Mouse (Mus musculus): Measurements from ENCODE around the gene Vps8. TPM values are rescaled to one million over a fixed set of nuclear protein-coding genes. Genes with fewer than 3 reads are reported as not detected.

Vps8 gene
- polyA plus RNA-seq, 1 experiment from 2014 or later: 33.1 TPM

DNA sequence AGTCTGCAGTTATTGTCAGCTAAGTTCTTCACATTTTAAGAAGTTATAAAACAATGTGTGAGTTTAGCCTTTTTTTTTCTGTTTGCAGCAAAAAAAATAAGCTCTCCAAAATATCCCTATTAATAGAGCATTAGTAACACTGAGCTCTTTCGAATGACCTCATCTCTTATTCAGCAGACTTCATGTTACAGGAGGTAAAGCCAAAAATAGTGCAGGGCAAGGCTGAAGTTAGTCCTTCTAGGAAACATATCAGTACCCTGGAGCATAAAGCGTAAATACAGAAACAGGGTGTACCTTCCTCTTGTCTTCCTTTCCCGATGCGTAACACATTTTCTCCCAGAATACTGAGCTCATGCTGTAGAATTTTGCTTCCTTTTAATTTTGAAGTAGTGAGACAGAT is 76.1 kb downstream of the Vps8 start:
- Histone ChIP-seq H3K27me3 (replicated peaks; ENCODE audit: control insufficient read depth, insufficient read depth, low read length) (no peaks in the 10 kb centered on the region), H3K27ac (ENCODE audit: low read depth, low read length) (no peak overlapping the region), H3K36me3 (ENCODE audit: control insufficient read depth, insufficient read depth, low read length) (peaks cover 4% of the 10 kb centered on the region; the same call in 1 of the 2 replicates), H3K4me3 (ENCODE audit: low read length) (no peak overlapping the region), H3K9me3 (ENCODE audit: control insufficient read depth, low read length) (no peaks in the 10 kb centered on the region), H3K4me2 (ENCODE audit: low read length) (no peak overlapping the region), H3K4me1 (ENCODE audit: control insufficient read depth, insufficient read depth, low read depth, low read length) (no peaks in the 10 kb centered on the region), H3K9ac (ENCODE audit: low read depth, low read length) (no peak overlapping the region)
- no peak for ATAC-seq
- WGBS: 90% methylated on average over 4 of the region's 4 CpGs

DNA sequence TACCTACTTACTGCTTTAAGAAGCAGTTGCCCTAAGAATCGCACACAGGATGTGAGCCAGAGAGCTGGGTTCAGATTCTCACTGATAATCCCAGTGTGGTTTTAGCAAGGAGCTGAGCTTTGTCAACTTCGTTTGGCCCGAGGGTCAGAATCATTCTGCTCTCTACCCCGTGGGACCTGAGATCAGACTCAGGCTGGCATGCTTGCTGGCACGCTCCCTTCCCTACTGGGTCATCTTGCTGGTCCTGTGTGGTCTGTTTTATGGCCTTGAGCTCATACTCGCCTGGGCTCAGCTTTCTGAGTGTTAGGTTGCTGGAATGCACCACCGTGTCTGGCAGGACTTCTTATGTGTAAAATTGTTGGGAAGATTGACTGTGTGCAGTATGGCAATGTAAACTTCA is 76.7 kb downstream of the Vps8 start:
- H3K9me3 ChIP-seq (ENCODE audit: control insufficient read depth, low read length): no peaks in the 10 kb centered on the region
- 75% methylated on average over 7 of the region's 7 CpGs for WGBS
- no peak overlapping the region for H3K27ac ChIP-seq (ENCODE audit: low read depth, low read length)
- no peak for ATAC-seq
- no peaks in the 10 kb centered on the region for H3K27me3 ChIP-seq (replicated peaks; ENCODE audit: control insufficient read depth, insufficient read depth, low read length)
- no peaks in the 10 kb centered on the region for H3K4me1 ChIP-seq (ENCODE audit: control insufficient read depth, insufficient read depth, low read depth, low read length)
- H3K36me3 ChIP-seq (ENCODE audit: control insufficient read depth, insufficient read depth, low read length): peaks cover 4% of the 10 kb centered on the region; the same call in 1 of the 2 replicates
- H3K9ac ChIP-seq (ENCODE audit: low read depth, low read length): no peak overlapping the region
- H3K4me2 ChIP-seq (ENCODE audit: low read length): no peak overlapping the region
- H3K4me3 ChIP-seq (ENCODE audit: low read length): no peak overlapping the region

DNA sequence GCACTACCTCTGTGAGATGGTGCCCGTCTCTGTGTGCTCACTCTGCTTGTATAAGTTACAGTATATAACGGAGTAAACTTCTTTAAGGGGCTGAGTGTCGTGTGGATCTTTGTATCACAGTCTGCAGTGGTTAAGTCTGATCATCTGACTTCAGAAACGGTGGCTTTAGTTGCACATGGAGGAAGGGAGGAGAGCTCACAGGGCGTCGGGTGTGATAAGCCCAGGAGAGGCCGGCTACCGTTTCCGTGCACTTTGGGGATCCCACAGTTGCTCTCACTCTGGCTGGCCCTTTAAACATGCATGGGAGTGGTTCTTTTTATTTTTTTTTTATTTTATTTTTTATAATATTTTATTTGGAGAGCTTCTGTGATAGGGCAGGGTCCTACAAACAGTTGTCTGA is 95.9 kb downstream of the Vps8 start:
- H3K4me2 ChIP-seq (ENCODE audit: low read length): no peak overlapping the region
- no peak overlapping the region for H3K27ac ChIP-seq (ENCODE audit: low read depth, low read length)
- no peaks in the 10 kb centered on the region for H3K9me3 ChIP-seq (ENCODE audit: control insufficient read depth, low read length)
- WGBS: 93% methylated on average over 9 of the region's 9 CpGs
- no peak overlapping the region for H3K4me3 ChIP-seq (ENCODE audit: low read length)
- H3K4me1 ChIP-seq (ENCODE audit: control insufficient read depth, insufficient read depth, low read depth, low read length): no peaks in the 10 kb centered on the region
- ATAC-seq: no peak
- H3K36me3 ChIP-seq (ENCODE audit: control insufficient read depth, insufficient read depth, low read length): peaks cover 3% of the 10 kb centered on the region; the same call in 1 of the 2 replicates
- no peak overlapping the region for H3K9ac ChIP-seq (ENCODE audit: low read depth, low read length)
- no peaks in the 10 kb centered on the region for H3K27me3 ChIP-seq (replicated peaks; ENCODE audit: control insufficient read depth, insufficient read depth, low read length)

DNA sequence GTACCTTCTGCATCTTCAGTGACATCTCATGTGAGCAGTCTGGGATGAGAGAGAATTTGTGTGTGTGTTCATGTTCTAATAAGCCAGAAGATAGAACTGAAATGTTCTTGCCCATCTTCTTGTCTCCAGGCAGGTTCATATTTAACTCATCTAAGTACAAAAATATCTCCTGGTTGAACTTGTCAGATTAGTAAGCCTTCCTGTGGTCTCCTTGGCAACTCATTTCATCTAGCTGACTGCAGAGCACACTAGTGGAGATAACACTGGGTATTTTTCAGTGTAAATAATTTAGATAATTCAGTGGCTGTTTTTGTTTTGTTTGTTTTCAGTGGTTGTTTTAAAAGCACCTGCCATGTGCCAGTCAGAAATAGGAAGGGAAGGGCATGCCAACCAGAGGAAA is 96.9 kb downstream of the Vps8 start:
- no peak for ATAC-seq
- Histone ChIP-seq H3K27me3 (replicated peaks; ENCODE audit: control insufficient read depth, insufficient read depth, low read length) (no peaks in the 10 kb centered on the region), H3K4me1 (ENCODE audit: control insufficient read depth, insufficient read depth, low read depth, low read length) (no peaks in the 10 kb centered on the region), H3K27ac (ENCODE audit: low read depth, low read length) (no peak overlapping the region), H3K4me2 (ENCODE audit: low read length) (no peak overlapping the region), H3K4me3 (ENCODE audit: low read length) (no peak overlapping the region), H3K9ac (ENCODE audit: low read depth, low read length) (no peak overlapping the region), H3K36me3 (ENCODE audit: control insufficient read depth, insufficient read depth, low read length) (peaks cover 3% of the 10 kb centered on the region; the same call in 1 of the 2 replicates), H3K9me3 (ENCODE audit: control insufficient read depth, low read length) (no peaks in the 10 kb centered on the region)

DNA sequence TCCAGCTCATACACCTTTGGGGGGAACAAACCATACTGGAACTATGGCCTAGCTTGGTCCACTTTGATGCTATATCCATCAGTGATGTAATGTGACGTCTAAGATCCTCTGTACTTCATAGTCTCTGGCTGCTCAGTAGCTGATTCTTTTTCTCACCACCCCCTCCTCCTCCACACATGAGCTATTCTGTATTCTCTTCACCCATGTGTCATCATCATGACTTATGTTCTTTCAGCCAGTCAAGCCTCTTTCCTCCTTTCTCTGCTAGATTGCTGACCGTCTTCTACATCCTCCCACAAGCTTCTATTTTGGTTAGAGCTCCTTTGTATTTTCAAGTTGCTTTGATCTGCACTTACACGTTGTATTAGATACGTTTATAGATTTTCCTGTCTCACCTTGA is 100.8 kb downstream of the Vps8 start:
- Histone ChIP-seq H3K36me3 (ENCODE audit: control insufficient read depth, insufficient read depth, low read length) (0 out of 2 replicates have a peak, but pooled peaks cover 2% of the 10 kb centered on the region), H3K9me3 (ENCODE audit: control insufficient read depth, low read length) (no peaks in the 10 kb centered on the region), H3K27ac (ENCODE audit: low read depth, low read length) (no peak overlapping the region), H3K9ac (ENCODE audit: low read depth, low read length) (no peak overlapping the region), H3K4me3 (ENCODE audit: low read length) (no peak overlapping the region), H3K27me3 (replicated peaks; ENCODE audit: control insufficient read depth, insufficient read depth, low read length) (no peaks in the 10 kb centered on the region), H3K4me2 (ENCODE audit: low read length) (no peak overlapping the region), H3K4me1 (ENCODE audit: control insufficient read depth, insufficient read depth, low read depth, low read length) (no peaks in the 10 kb centered on the region)
- WGBS: 89% methylated on average over 4 of the region's 4 CpGs
- no peak for ATAC-seq

DNA sequence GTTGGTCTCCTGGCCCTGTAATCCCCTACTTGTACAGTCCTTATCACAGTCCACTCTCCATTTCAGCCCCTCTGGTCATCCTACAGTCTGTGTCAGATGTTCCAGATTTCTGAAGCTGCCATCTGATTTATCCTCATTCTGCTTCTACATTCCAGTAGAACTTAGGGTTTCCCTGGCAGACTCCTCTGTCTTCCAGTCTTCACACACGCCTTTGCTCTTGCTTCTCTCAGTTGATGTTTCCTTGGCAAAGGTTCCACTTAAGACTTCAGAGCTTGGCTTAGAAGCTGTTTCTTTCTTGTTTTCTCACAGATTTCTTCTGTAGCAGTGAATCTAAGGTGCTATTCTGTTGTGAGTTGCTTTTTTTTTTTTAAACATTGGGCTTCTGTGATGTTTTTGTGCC is 102.5 kb downstream of the Vps8 start:
- H3K9ac ChIP-seq (ENCODE audit: low read depth, low read length): no peak overlapping the region
- H3K27me3 ChIP-seq (replicated peaks; ENCODE audit: control insufficient read depth, insufficient read depth, low read length): no peaks in the 10 kb centered on the region
- H3K4me1 ChIP-seq (ENCODE audit: control insufficient read depth, insufficient read depth, low read depth, low read length): no peaks in the 10 kb centered on the region
- no peak overlapping the region for H3K27ac ChIP-seq (ENCODE audit: low read depth, low read length)
- no peak overlapping the region for H3K4me3 ChIP-seq (ENCODE audit: low read length)
- no peak overlapping the region for H3K4me2 ChIP-seq (ENCODE audit: low read length)
- H3K36me3 ChIP-seq (ENCODE audit: control insufficient read depth, insufficient read depth, low read length): 0 out of 2 replicates have a peak, but pooled peaks cover 2% of the 10 kb centered on the region
- WGBS: 92% methylated on average over 1 of the region's 1 CpGs
- ATAC-seq: no peak
- no peaks in the 10 kb centered on the region for H3K9me3 ChIP-seq (ENCODE audit: control insufficient read depth, low read length)

DNA sequence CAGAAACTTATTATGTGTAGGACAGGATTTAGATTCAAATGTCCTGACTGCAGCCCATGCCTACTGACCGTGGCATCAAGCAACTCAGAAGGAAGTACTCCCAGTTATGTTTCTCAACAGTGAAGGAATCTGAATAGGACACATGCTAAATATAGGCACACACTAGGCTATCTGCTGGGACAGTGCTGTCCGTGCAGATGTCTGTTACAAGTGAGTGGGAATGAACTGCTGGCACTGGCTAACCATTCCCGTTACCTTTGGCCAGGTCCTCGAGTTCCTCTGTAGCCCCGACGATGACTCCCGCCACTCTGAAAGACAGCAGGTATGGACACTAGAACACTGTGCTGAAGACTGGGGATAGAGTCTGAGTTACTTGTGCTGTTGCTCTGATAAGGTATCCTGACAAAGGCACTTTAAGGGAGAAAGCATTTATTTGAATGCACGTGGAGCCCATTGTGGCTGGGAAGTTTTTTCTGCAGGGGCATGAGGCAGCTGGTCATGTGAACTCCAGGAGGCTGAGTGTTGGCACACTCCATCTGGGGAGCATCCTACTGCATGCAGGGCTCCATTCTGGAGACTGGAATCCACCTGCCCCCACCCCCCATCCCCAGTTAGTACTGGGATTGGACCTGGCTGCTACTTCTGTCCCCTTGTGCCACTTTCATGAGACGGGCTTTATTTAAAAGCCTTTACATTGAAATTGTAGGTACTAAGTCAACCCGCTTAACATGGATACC is 104.5 kb downstream of the Vps8 start:
- no peak overlapping the region for H3K9ac ChIP-seq (ENCODE audit: low read depth, low read length)
- H3K4me3 ChIP-seq (ENCODE audit: low read length): no peak overlapping the region
- 0 out of 2 replicates have a peak, but pooled peaks cover 2% of the 10 kb centered on the region for H3K36me3 ChIP-seq (ENCODE audit: control insufficient read depth, insufficient read depth, low read length)
- no peak overlapping the region for H3K27ac ChIP-seq (ENCODE audit: low read depth, low read length)
- no peaks in the 10 kb centered on the region for H3K9me3 ChIP-seq (ENCODE audit: control insufficient read depth, low read length)
- no peak for ATAC-seq
- no peak overlapping the region for H3K4me2 ChIP-seq (ENCODE audit: low read length)
- H3K27me3 ChIP-seq (replicated peaks; ENCODE audit: control insufficient read depth, insufficient read depth, low read length): no peaks in the 10 kb centered on the region
- no peaks in the 10 kb centered on the region for H3K4me1 ChIP-seq (ENCODE audit: control insufficient read depth, insufficient read depth, low read depth, low read length)
- WGBS: 94% methylated on average over 10 of the region's 10 CpGs

DNA sequence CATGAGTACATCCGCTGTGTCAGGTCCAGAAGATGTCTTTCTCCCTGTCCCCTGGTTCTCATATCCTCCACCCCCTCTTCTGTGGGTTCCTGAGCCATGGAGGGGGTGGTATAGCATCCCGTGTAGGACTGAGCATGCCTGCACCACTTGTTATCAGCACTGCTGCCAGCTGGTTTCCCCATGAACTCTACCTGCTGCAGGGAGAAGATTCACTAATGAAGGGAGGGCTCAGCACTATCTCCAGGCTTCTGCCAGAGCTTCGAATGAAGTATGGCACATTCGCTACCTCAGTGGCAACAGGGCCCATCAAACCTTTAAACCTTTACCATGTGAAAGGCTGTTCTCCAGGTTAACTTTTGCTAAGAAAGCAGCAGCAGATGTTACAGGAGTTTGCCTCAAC is 110.6 kb downstream of the Vps8 start:
- no peak overlapping the region for H3K4me2 ChIP-seq (ENCODE audit: low read length)
- WGBS: 85% methylated on average over 4 of the region's 4 CpGs

DNA sequence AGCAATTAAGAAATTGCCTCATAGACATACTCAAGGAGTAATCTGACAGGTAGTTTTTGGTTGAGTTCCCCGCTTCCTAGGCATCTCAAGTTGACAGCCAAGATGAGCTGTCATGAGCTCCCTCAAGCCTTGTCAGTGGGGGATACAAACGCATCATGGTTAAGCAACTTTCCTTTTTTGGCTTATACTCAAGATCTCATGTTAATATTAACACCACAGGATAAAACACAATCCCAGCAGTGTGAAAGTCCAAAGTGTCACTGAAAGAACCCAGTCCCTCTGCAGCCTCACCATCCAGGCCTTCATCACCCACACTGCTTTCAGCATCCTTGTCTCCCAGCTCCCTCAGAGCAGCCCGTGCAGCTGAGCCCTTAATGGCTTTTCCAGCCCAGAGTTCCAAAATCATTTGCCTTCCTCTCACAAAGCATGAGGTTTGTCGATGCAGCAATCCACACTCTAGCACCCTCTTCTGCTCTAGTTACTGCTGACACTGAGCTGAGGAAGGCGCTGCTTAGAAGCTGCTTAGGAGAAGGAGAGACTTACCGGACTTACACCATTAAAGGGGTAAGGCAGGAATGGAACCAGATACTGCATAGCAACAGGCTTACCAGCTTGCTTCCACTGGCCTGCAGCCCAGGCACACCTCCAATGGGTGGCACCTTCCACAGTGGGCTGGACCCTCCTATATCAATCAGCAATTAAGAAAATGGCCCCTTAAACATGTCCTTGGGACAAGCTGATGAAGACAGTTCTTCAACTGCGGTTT is 113.5 kb downstream of the Vps8 start:
- Histone ChIP-seq H3K9me3 (ENCODE audit: control insufficient read depth, low read length) (no peaks in the 10 kb centered on the region), H3K4me1 (ENCODE audit: control insufficient read depth, insufficient read depth, low read depth, low read length) (no peaks in the 10 kb centered on the region), H3K27me3 (replicated peaks; ENCODE audit: control insufficient read depth, insufficient read depth, low read length) (no peaks in the 10 kb centered on the region), H3K9ac (ENCODE audit: low read depth, low read length) (no peak overlapping the region), H3K36me3 (ENCODE audit: control insufficient read depth, insufficient read depth, low read length) (no peaks in the 10 kb centered on the region; the same call in 1 of the 2 replicates), H3K27ac (ENCODE audit: low read depth, low read length) (no peak overlapping the region), H3K4me3 (ENCODE audit: low read length) (no peak overlapping the region), H3K4me2 (ENCODE audit: low read length) (no peak overlapping the region)
- WGBS: 89% methylated on average over 7 of the region's 7 CpGs
- no peak for ATAC-seq

More for the DNA sequence above, 110.6 kb downstream of the Vps8 start:
- Histone ChIP-seq H3K9ac (ENCODE audit: low read depth, low read length) (no peak overlapping the region), H3K27me3 (replicated peaks; ENCODE audit: control insufficient read depth, insufficient read depth, low read length) (no peaks in the 10 kb centered on the region), H3K4me3 (ENCODE audit: low read length) (no peak overlapping the region), H3K36me3 (ENCODE audit: control insufficient read depth, insufficient read depth, low read length) (no peaks in the 10 kb centered on the region), H3K9me3 (ENCODE audit: control insufficient read depth, low read length) (no peaks in the 10 kb centered on the region), H3K27ac (ENCODE audit: low read depth, low read length) (no peak overlapping the region), H3K4me1 (ENCODE audit: control insufficient read depth, insufficient read depth, low read depth, low read length) (no peaks in the 10 kb centered on the region)
- ATAC-seq: no peak

Data from hindbrain, embryonic 16.5 days (tissue).